Mouse (Mus musculus) embryonic facial prominence, embryonic 11.5 days (tissue): ENCODE measurements around the gene Atp2b1. TPM values are rescaled to one million over a fixed set of nuclear protein-coding genes. Genes with fewer than 3 reads are reported as not detected.

ENCODE experiments used
- ATAC-seq: fragments of 200-750 bp; cut with Nextera tagmentation; replicated peaks from 2 replicates; pipeline ENCODE4 v1.8.0; 2017; ENCODE audit warnings: low read depth; ENCODE audit not compliant: insufficient number of reproducible peaks, low FRiP score, low TSS enrichment
- DNase-seq: peaks from one replicate; pipeline ENCODE4 v3.0.0-alpha.2; 2015; ENCODE audit warnings: low spot score
- H3K27ac ChIP-seq: fragments of 300-500 bp; sonication (generic); replicated peaks from 2 replicates; pipeline ENCODE4 v1.5.1; 2014; ENCODE audit warnings: mild to moderate bottlenecking, low read depth, low read length, control low read depth
- H3K27me3 ChIP-seq: fragments of 300-500 bp; sonication (generic); 2 replicates; pipeline ENCODE4 v1.6.1; 2014; ENCODE audit warnings: mild to moderate bottlenecking, low read length, moderate library complexity, mixed read lengths; ENCODE audit not compliant: control insufficient read depth, insufficient read depth
- H3K36me3 ChIP-seq: fragments of 300-500 bp; sonication (generic); replicated peaks from 2 replicates; pipeline ENCODE4 v1.6.1; 2014; ENCODE audit warnings: low read depth, mild to moderate bottlenecking, low read length, moderate library complexity, mixed read lengths; ENCODE audit not compliant: control insufficient read depth, insufficient read depth
- H3K4me1 ChIP-seq: fragments of 300-500 bp; sonication (generic); 2 replicates; pipeline ENCODE4 v1.6.1; 2014; ENCODE audit warnings: low read length, mixed read lengths; ENCODE audit not compliant: control insufficient read depth, insufficient read depth
- H3K4me2 ChIP-seq: fragments of 300-500 bp; sonication (generic); 2 replicates; pipeline ENCODE4 v1.6.1; 2014; ENCODE audit warnings: low read depth, mild to moderate bottlenecking, control low read depth, low read length, moderate library complexity
- H3K4me3 ChIP-seq: fragments of 300-500 bp; sonication (generic); 2 replicates; pipeline ENCODE4 v1.5.1; 2014; ENCODE audit warnings: low read depth, low read length, control low read depth
- H3K9ac ChIP-seq: fragments of 300-500 bp; sonication (generic); replicated peaks from 2 replicates; pipeline ENCODE4 v1.6.1; 2014; ENCODE audit warnings: mild to moderate bottlenecking, control low read depth, low read length
- H3K9me3 ChIP-seq: fragments of 300-500 bp; sonication (generic); replicated peaks from 2 replicates; pipeline ENCODE4 v1.6.1; 2016; ENCODE audit warnings: mild to moderate bottlenecking, low read length, inconsistent platforms, mixed read lengths; ENCODE audit not compliant: control insufficient read depth
- WGBS: fragments of 180-500 bp; shearing (Covaris S2); extraction: QIAGEN DNeasy Blood & Tissue Kit; methylation state at CpG from one replicate; pipeline ENCODE4 v1.1.7; 2014; 5-methylcytosine and 5-hydroxymethylcytosine counted together
- polyA plus RNA-seq: library from polyadenylated mRNA; unstranded; fragments of >200 nt; fragmentation: Nextera tagmentation; extraction: Ambion mirVana; gene quantifications from 2 replicates; pipeline ENCODE4 v1.2.1, GENCODE M21; 2014

Atp2b1 gene
- polyA plus RNA-seq, 1 experiment from 2014 or later: 92.0 TPM

GRCm38 (mm10) chr10:98972359-98972758, 58.2 kb downstream of the Atp2b1 start:
- no peaks in the 10 kb centered on the region for H3K4me1 ChIP-seq
- no peak overlapping the region for H3K4me2 ChIP-seq

GRCm38 (mm10) chr10:98972912-98973605, 58.9 kb downstream of the Atp2b1 start:
- Histone ChIP-seq H3K9me3 (no peaks in the 10 kb centered on the region), H3K4me3 (no peak overlapping the region), H3K27ac (no peak overlapping the region), H3K36me3 (no peaks in the 10 kb centered on the region), H3K9ac (no peak overlapping the region), H3K4me2 (no peak overlapping the region), H3K27me3 (no peaks in the 10 kb centered on the region), H3K4me1 (no peaks in the 10 kb centered on the region)
- WGBS: 70% methylated on average over 18 of the region's 18 CpGs
- ATAC-seq: 0 out of 2 replicates have a peak, but pooled peaks have one; percentile 56
- DNase-seq: peak; percentile 28

More at GRCm38 (mm10) chr10:98972359-98972758, 58.2 kb downstream of the Atp2b1 start:
- no peak overlapping the region for H3K4me3 ChIP-seq
- ATAC-seq (no peak), DNase-seq (no peak)
- H3K9ac ChIP-seq: no peak overlapping the region
- no peak overlapping the region for H3K27ac ChIP-seq
- no peaks in the 10 kb centered on the region for H3K27me3 ChIP-seq
- no peaks in the 10 kb centered on the region for H3K36me3 ChIP-seq
- 82% methylated on average over 2 of the region's 2 CpGs for WGBS
- H3K9me3 ChIP-seq: no peaks in the 10 kb centered on the region

DNA sequence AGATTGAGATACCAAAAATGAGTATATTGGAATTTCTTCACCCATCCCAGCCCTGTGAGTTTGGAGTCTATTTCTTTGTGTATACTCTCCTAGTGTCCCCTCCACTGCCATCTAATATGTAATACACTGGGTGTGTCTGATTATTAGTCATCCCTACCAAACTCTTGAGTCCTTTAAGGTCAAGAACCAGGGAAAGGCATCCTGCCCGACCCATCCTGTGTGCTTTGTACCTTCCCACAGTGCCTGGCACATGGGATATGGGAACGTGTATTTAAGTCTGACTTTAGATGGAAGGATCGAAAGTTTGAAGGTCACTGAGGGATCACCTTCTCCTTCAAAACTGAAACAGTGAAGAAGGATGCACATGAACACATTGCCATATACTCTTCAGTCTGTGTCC, 60.4 kb downstream of the Atp2b1 start:
- Histone ChIP-seq H3K36me3 (no peaks in the 10 kb centered on the region), H3K9me3 (no peaks in the 10 kb centered on the region), H3K4me3 (no peak overlapping the region), H3K9ac (no peak overlapping the region), H3K4me1 (no peaks in the 10 kb centered on the region), H3K27me3 (no peaks in the 10 kb centered on the region), H3K4me2 (no peak overlapping the region), H3K27ac (no peak overlapping the region)
- DNase-seq (no peak), ATAC-seq (no peak)
- WGBS: 88% methylated on average over 3 of the region's 3 CpGs

DNA sequence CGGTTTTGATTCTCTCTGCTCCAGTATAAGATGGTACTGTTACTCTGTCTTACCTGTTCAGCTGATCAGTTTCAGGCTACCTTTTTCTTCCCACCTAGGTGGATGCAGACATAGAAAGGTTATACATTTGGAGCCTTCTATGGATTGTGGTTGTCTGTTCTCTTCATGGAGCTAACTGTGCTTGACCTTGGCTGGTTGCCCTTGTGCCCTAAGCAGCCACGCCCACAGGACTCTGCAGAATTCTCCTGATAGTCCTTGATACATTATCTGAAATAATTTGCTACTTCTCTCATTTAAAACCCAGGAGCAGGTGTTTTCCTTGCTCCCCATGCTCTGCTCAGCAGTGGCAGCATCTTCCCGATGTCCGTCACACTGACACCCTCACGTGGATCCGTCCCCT, 61.4 kb downstream of the Atp2b1 start:
- DNase-seq: no peak
- 84% methylated on average over 6 of the region's 6 CpGs for WGBS
- no peak overlapping the region for H3K27ac ChIP-seq

DNA sequence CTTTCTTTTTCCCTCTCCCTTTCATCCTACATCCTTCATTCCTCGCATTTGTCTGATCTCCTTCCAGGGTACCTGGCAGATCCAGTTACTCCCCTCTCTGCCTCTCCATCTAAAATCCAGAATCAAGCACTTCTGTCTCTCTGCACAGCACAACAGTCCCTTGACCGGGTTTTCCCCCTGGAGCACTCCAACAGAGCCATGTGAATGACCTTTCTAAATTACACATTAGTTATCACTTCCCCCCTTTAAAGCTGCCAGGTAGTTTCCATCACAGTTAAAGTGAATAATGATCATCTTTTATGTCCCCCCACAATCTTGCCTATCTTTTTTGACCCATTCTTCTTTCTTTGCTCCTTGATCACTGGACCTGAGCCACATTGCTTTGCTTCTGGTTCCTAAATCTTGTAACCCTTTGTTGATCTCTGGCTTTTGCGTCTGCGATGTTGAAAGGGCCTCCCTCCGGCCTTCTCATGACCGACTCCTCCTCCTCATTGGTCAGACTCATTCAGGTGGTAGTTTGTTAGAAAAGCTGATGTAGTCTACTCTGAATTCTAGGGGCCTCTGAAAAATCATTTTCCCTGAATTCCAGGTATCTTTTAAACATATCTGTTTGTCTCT, 62.8 kb downstream of the Atp2b1 start:
- no peak overlapping the region for H3K27ac ChIP-seq
- H3K27me3 ChIP-seq: no peaks in the 10 kb centered on the region
- DNase-seq: no peak
- no peak overlapping the region for H3K9ac ChIP-seq
- 69% methylated on average over 6 of the region's 6 CpGs for WGBS
- no peak for ATAC-seq
- no peak overlapping the region for H3K4me2 ChIP-seq
- H3K4me1 ChIP-seq: no peaks in the 10 kb centered on the region
- H3K36me3 ChIP-seq: no peaks in the 10 kb centered on the region
- no peaks in the 10 kb centered on the region for H3K9me3 ChIP-seq
- no peak overlapping the region for H3K4me3 ChIP-seq

More for the DNA sequence above, 61.4 kb downstream of the Atp2b1 start:
- no peak overlapping the region for H3K9ac ChIP-seq
- no peak overlapping the region for H3K4me2 ChIP-seq
- H3K4me1 ChIP-seq: no peaks in the 10 kb centered on the region
- no peak for ATAC-seq
- no peaks in the 10 kb centered on the region for H3K36me3 ChIP-seq
- no peaks in the 10 kb centered on the region for H3K9me3 ChIP-seq
- no peaks in the 10 kb centered on the region for H3K27me3 ChIP-seq
- H3K4me3 ChIP-seq: no peak overlapping the region

- 82% methylated on average over 6 of the region's 6 CpGs for WGBS
- Histone ChIP-seq H3K27me3 (no peaks in the 10 kb centered on the region), H3K4me3 (no peak overlapping the region), H3K9ac (no peak overlapping the region), H3K9me3 (no peaks in the 10 kb centered on the region), H3K4me1 (no peaks in the 10 kb centered on the region), H3K4me2 (no peak overlapping the region), H3K36me3 (no peaks in the 10 kb centered on the region), H3K27ac (no peak overlapping the region)
- DNase-seq: no peak
- ATAC-seq: no peak
Observed at GRCm38 (mm10) chr10:98978766-98979165, 64.6 kb downstream of the Atp2b1 start.

- 85% methylated on average over 7 of the region's 7 CpGs for WGBS
- no peaks in the 10 kb centered on the region for H3K4me1 ChIP-seq
- H3K27ac ChIP-seq: no peak overlapping the region
- H3K4me3 ChIP-seq: no peak overlapping the region
- H3K36me3 ChIP-seq: no peaks in the 10 kb centered on the region
- DNase-seq (no peak), ATAC-seq (no peak)
- no peaks in the 10 kb centered on the region for H3K27me3 ChIP-seq
- H3K9me3 ChIP-seq: no peaks in the 10 kb centered on the region
- no peak overlapping the region for H3K9ac ChIP-seq
- no peak overlapping the region for H3K4me2 ChIP-seq
Observed at GRCm38 (mm10) chr10:98979296-98979695, 65.1 kb downstream of the Atp2b1 start.

DNA sequence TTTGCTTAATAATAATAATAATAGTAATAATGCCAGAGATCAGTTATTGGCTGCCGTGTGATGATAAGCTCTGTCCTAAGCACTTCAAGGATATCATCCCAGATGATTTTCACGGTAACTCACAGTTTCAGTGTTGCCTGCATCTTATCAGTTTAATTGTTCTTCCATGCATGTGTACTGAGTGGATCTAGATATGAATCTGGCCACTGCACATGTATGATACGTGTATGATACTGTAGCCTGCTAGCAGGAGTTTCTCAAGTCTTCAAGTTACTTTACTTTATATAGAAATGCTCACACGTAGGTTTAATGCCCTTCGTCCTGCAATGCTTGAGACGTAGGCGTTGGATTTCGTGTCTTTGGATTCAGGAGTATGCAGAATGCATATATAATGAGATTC, 65.7 kb downstream of the Atp2b1 start:
- no peak overlapping the region for H3K9ac ChIP-seq
- H3K4me1 ChIP-seq: no peaks in the 10 kb centered on the region
- H3K9me3 ChIP-seq: no peaks in the 10 kb centered on the region
- no peak for ATAC-seq
- H3K27me3 ChIP-seq: no peaks in the 10 kb centered on the region
- no peak overlapping the region for H3K27ac ChIP-seq
- H3K36me3 ChIP-seq: no peaks in the 10 kb centered on the region
- no peak overlapping the region for H3K4me3 ChIP-seq
- no peak for DNase-seq
- H3K4me2 ChIP-seq: no peak overlapping the region
- 84% methylated on average over 8 of the region's 8 CpGs for WGBS
